Mouse (Mus musculus): ENCODE measurements around the gene Pdrg1. TPM values are rescaled to one million over a fixed set of nuclear protein-coding genes. Genes with fewer than 3 reads are reported as not detected.

The Pdrg1 gene
- 10 to 100 TPM; 36.7 to 44.0 TPM for total RNA-seq (2021)

DNA sequence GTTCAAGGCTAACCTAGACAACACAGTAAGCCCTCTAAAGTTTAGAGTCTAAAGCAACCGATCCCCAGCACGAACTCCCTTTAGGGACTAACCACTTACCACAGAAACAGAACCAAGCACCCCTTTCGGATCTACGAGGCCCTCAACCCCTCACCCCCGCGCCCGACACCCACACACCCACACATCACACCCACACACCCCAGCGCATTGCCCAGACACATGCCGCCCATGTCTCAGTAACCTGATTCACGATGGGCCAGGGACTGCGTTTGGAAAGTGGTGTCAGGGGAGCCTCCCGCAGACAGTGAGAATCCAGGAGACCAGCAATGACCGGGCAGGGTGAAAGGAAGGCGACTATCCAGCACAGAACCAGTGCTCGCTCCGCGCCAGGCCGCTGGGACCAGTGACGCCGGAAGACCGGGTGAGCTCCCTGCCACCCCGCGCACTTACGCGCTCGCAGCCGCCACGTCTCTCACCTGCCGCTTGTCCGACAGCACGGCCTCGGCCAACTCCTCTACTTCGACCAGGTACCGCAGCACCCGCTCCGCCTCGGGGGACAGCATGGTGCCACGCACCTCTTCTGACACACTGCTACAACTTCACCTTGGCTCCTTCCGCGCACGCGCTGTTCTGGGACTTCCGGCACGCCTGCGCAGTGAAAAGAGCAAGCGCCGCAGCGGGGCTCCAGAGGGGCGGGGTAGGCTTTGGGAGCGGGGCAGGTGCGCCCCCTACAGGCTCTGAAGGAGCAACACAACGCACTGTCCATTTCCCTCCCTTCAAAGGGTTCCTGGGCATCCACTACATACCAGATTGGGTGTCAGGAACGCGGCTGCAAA is at the start of gene Pdrg1:
Pdrg1 (minus strand) TSS at position 670 of the 836 bp plus-strand sequence.
- peak; percentile 94 for DNase-seq

DNA sequence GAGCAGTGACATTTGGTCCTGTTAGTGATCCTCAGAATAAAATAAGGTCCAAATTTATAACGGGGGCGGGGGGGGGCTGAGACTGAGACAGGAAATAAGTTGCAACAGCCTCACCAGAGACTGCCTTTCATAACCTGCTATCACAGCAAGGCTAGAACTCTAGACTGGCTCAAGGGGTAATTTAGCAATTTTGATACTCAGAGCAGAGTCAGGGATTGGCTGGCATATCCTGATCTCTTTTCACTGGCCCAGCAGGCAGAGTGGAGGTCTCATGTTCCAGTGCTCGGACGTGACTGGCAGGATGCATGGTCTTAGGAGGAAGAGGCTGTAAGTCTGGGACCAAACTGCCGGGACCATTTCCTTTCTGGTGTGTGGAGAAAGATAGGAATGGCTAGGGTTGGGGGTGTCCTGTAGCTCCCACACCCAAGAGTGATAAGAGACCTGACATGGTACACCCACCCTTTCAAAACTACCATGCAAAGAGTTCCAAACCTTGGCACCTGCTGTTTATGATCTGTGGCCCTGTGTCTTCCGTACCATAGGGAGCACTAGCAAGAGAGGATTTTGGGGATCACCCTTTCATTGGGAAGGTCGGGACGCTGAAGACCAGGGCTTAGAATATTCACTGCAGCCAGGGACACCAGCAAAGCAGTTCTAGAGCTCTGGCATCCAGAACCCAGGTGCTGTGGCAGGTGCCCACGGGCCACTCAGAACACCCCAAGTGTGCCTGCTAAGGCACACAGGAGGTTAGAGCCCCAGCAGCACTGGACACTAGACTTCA is 49.2 kb upstream of the Pdrg1 start:
- DNase-seq: no peak

DNA sequence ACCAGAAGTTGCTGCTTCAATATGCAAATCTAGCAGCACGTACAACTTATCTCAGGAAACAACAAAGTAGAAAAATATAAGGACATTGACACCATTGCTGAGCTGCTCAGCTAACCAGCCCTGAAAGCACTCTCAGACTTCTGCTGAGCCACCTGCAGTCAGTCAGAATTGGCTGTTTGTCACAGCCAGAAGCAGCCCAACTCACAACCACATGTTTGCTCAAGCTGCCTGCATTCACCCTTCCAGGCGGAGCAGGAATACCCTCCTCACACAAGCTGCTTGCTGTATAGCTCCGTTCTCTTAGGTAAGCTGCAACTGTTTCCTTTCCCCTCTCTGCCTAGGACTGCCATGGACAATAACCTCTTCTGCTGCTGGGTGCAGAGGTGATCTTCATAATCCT is 48.2 kb upstream of the Pdrg1 start:
- no peak for DNase-seq

DNA sequence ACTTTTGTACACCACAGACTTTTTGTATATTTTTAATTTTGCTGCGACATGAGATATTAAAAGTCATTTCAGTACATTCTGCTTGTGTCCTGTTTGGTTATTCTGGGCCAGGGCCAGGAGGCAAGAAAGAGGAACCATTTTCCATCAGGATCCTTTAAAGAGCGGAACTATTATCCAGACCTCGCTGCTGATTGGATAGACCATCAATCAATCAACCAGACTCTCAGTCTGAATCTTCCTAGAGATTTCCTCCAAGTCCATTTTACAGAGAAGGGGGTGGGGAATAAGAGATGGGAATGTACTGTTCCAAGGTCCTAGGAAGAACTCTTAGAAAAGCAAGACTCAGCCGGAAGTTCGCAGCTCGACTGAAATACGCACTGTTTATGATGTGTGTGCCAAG is 45.0 kb upstream of the Pdrg1 start:
- DNase-seq: no peak

DNA sequence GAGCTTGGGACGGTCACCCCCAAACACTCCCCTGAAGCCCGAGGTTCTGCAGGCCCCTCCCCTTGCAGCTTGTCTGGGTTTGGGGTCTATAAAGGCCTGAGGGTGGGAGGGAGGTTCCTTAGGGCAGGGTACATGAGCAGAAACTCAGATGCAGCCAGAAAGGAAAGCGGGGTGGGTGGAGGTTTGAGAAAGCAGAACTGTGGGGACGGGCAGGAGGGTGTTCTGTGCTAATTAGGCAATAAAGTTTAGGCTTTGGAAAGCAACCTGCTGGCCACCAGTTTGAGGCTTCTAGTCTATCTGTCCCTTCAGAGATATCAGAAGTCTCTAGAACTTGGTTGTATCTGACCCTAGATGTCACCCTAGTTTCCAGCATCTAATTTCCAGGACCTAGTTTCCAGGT is 43.1 kb upstream of the Pdrg1 start:
- DNase-seq: no peak

DNA sequence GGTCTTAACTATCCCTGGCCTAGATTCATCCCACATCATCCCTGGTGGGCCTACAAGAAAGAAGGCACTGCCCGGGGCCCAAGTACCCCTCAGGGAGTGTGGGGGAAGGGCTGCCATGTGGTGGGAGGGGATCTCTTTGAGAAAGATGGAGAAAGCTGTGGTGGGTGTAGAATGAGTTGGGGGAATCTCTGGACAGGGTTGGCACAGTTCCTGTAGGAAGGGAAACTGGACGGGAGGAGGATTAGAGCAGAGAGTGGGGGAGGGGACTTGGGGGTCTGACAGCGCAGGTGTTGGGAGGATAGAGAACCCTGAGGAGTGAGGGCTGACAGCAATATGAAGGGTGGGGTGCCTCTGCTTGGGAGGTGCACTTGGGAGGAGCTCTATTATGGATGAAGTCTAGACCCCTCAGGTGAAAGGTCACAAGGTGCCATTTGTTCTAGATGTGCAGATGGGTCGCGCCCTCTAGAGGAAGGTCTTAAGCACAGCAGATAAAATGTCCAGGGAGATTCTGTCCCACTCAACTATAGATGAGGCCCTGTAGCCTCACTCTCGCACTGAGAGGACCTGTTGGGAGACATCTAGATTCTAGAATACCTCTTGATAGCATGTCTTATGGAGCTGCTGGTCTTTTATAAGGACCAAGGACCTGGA is 40.2 kb upstream of the Pdrg1 start:
- no peak for DNase-seq

DNA sequence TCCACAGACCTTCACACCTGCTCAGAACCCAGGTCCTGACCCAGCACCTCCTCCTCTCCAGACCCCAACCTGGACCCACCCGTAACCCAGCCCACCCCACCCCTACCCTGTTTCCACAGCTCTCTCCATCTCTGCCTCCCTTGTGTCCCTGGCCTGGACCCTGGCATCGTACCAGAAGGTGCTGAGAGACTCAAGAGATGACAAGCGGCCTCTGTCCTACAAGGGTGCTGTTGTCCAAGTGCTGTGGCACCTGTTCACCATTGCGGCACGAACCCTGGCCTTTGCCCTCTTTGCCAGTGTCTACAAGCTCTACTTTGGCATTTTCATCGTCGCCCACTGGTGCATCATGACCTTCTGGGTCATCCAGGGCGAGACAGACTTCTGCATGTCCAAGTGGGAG is 38.7 kb upstream of the Pdrg1 start:
- no peak for DNase-seq

DNA sequence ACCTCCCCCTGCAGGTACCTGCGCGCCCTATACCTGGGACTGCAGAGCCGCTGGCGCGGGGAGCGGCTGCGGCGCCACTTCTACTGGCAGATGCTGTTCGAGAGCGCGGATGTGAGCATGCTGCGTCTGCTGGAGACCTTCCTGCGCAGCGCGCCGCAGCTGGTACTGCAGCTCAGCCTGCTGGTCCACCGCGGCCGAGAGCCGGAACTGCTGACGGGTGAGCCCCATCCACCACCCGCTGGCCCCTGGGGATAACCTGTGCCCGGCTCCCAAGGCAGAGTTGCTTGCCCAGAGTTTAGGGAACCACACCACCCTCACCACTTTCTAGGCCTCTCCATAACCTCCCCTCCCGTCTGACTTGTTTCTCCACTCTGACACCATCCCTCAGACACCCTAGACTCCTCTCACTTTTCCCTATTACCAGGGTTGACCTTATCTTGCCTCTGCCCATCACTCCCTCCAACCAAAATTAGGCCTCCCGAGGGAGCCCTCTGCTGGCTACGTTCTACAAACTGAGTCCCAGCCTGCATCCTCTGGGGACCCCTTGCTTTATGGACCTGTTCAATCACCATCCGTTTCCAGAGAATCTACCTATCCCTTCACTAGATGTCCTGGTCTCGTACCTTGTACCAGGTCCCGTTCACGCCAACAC is 37.6 kb upstream of the Pdrg1 start:
- DNase-seq: no peak

DNA sequence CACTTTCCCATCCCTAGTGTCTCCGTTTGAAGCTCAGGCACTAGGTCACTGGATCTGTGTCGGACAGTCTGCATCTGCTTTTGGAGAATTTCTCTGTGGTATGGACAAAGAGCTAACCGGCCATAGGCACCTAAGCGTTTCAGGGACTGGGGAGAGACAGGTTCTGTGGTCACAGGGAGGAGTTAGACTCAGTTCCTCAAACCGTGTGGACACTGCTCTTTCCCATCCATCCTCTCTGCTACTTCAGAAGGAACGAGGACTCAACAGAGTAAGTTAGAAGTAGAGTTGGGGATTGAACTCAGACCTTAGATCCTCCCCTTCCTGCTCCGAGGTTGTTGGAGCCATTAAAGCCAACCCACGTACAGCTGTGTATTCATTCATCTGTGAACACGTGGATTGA is 36.3 kb upstream of the Pdrg1 start:
- DNase-seq: no peak

DNA sequence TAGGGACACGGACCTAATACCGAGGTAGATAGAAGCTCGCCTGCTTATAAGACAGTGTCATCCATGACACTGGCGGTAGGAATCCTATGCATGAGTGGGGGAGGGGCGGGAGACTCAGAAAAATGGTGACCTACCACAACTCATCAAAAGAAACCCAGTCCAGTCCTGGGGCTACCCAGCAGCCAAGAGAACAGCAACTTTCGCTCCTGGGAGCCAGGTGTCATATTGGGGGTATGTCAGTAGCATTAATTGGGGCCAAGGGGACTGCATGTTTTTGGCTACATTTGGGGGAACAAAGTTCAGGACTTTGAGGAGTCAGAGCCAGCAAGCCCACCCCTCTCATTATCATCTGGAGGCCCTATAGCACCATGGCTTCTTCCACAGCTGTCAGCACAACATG is 35.9 kb upstream of the Pdrg1 start:
- no peak for DNase-seq

DNA sequence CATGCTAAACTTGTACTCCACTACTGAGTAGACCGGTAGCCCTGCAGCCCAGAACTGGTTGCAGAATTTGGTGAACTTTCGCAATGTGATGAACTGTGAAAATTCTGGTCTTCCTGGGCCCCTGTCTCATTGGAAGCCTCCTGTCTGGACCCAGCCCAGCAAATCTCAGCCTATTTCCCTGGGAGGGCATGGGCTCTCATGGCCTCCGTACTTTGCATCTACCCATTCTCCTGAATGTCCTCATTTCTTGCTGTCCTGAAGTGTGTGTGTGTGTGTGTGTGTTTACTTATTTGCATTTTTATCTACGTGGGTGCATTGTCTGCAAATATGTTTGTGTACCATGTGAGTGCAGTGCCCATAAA is 34.8 kb upstream of the Pdrg1 start:
- DNase-seq: no peak

DNA sequence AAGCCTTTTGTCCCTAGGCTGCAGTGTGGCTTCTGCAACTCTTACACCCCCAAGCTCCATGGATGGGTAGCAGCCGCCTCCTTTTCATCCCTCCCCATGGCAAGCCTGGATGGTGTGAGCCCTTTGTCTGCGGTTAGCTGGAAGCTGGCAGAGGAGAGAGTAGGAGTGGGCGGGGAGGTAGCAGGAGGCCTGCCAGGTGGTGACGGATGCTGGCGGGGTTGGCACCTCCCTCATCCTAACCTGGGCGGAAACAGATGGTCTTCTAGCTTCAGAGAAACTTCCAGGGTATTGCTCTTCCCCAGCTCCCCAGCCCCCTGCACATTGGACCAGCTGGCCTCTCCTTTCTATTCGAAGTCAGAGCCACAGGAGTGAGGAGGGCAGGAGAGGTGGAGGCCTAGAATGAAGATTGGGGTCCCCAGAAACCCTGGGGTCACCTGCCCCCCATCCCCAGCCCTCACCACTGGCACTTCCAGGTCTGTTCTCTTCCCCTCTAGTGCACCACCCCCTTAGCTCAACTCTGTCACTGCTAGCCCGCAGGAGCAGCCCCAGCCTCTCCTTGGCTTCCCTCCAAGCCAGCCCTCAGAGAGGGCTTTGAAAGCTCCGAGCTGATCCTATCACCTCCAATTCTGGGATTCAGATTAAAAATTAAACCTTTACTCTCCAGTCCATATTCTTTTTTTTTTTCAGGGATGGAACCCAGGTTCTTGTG is 34.2 kb upstream of the Pdrg1 start:
- peak in 1 of 2 experiments; percentile 30 for DNase-seq

DNA sequence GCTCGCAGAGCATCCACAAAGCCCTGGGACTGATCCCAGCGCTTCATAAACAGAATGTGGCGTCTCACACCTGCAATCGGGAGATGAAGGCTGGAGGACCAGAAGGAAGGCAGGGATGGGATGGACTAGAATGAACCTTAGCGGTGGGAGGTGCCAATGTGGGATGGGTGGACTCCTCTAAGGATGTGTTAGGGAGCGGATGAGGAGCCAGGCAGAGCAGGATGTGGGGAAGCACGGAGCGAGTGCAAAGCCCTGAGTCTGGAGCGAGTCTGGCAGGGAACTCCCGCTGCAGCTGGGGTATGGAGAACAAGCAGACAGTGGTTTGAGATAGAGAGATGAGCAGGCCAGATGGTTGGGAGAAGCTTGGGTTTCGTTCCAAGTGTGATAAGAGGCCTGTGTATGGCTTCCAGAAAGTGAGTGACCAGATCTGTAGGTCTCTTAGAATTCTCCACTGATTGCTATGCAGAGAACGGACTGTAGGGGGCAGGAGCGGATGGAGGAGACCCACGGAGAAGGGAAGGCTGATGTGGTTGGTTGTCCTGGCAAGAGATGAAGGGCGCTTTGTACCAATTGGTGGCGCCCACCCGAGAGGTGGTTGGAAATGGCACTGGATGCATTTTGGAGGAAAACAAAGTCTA is 32.7 kb upstream of the Pdrg1 start:
- DNase-seq: peak in 1 of 2 experiments; percentile 49

DNA sequence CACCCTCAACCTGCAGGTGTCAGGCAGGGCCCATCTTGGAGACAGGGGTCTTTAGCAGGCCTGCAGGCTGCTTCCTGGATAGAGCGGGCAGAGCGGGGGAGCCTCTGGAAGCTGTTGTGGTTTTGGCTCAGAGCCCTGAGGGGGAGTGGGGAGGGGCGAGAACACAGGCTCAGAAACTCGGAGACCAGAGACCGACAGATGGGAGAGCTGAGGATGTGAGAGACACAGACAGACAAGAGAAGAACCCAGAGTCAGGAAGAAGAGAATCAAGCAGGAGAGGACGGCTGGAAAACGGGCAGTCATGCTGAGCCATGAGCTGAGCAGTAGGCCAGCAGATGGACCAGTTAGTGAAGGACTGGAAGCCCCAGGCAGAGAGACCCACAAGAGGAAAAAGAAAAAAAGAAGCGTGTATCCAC is 30.7 kb upstream of the Pdrg1 start:
- DNase-seq: peak; percentile 19 to 21

DNA sequence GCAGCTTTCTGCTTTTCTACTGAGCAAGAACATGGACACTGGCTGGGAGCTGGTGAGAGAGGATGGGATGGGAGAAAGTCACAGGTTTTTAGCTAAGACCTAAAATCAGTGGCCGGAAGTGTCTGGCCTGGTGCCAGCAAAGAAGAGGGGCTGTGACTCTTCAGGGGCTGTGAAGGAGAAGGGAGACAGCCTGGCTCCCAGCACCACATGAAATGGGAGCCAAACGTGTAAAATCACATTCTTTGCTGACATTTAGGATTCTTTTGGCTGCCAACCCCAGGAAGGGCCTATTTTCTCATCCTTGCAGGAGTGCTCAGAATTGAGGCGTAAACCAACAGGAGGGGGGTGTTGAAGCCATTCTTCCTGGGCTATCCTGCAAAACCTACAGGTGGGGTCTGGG is 28.7 kb upstream of the Pdrg1 start:
- no peak for DNase-seq

DNA sequence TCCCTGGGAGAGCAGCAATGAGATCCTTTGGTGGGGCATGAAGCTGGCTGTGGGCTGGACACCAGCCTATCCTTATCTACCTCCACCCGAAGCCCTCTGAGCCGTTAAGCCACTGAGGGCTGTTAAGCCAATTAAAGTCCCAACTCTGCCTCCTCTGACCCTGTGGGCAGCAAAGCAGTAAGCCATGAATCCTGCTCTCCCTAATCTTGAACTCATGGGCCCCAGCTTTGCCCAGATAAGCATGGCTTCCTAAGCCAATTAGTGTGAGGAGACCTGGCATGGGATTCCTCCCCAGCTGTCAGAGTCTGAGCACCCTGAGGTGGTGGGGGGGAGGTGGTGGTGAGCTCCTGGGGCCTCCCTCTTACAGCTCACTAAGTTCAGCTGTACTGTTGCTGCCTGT is 21.5 kb upstream of the Pdrg1 start:
- no peak for DNase-seq

DNA sequence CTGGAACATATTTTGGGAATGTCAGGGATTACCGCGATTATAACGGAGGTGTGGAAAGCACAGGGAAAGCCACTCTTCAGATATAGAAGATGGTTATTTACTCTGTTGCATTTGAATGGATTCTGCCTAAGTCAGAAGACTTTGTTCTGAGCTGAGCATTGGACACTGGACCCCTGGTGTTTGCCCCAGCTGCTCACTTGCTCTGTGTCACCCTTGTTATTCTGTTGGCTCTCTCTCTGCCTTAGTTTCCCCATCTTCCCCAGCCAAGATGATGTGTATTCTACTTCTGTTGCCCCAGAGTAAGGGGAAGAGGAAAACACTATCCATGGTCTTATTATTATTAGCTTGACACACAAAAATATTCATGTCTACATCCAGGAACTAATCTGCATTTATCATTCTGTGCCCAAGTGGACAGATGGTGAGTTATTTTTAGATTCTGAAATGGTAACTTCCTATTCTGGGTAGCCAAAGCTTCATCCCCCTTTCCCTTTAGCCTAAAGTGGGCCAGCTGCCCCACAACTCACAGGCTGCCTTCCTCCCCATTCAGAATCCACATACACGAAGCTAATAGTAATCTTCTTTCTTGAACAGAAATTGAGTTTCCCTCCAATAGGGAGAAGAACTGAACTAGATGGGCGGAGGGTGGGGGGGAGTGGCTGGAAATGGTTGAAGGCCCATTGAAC is 18.5 kb upstream of the Pdrg1 start:
- no peak for DNase-seq

DNA sequence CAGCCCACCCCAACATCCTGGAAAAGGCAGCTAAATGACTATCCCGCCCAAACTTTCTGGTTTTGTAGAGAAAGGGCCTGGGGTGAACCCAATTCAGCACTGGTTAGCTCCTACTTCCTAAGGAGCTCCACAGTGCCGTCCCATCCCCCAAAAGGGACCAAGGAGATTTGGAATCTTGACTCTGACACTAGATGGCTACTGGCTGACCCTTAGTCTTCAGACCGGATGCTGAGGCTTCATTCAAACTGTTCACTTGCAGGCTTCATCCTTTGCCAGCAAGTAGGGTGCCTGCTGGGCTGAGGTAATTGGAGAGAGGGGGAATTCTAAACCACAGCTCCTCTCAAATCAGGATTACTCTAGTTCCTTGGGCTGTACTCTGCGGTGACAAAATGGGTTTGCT is 17.7 kb upstream of the Pdrg1 start:
- no peak for DNase-seq

DNA sequence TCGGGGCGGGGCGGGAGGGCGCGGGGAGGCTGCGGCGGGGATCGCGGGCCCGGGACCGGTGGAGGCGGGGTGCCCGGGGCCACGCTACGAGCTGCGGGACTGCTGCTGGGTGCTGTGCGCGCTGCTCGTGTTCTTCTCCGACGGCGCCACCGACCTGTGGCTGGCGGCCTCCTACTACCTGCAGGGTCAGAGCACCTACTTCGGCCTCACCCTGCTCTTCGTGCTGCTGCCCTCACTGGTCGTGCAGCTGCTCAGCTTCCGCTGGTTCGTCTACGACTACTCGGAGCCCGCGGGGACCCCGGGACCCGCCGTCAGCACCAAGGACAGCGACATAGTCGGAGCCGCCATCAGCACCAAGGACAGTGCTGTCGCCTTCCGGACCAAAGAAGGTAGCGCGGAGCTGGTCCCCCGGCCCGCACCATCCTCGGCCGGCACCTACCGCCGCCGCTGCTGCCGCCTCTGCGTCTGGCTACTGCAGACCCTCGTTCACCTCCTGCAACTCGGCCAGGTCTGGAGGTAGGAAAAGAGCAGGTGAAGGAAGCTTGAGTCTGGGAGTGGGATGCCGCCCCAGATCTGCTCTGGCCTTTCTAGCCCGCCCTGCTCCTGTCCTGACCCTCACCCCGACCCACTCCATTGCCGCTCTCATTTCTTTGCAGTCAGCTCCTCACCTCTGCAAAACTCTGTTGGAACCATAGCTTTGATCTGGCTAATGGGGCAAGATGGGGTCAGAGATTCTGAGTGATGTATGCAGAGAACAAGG is 17.0 kb upstream of the Pdrg1 start:
- peak; percentile 44 to 53 for DNase-seq

Data from layer of hippocampus, postnatal 36 days (tissue).